Mouse (Mus musculus) megakaryocyte, embryonic 14.5 days (primary cell): ENCODE data around the gene Gjb6.

Experiments used
- FLI1 ChIP-seq: IDR thresholded peaks from 2 replicates; pipeline ENCODE4 v1.6.1; 2012; ENCODE audit warnings: low read length, inconsistent platforms, mixed read lengths
- GATA1 ChIP-seq: IDR thresholded peaks from 3 replicates; pipeline ENCODE4 v1.6.1; 2012; ENCODE audit warnings: mixed read lengths, low read length, inconsistent platforms, borderline replicate concordance

- no peak for TF ChIP-seq GATA1
- TF ChIP-seq FLI1: no peak
Observed at GRCm38 (mm10) chr14:57104106-57105023, 29.0 kb downstream of the Gjb6 start, which contains the start of gene Gjb2.
